Mouse (Mus musculus): ENCODE results near the gene Ap2a1.

DNA sequence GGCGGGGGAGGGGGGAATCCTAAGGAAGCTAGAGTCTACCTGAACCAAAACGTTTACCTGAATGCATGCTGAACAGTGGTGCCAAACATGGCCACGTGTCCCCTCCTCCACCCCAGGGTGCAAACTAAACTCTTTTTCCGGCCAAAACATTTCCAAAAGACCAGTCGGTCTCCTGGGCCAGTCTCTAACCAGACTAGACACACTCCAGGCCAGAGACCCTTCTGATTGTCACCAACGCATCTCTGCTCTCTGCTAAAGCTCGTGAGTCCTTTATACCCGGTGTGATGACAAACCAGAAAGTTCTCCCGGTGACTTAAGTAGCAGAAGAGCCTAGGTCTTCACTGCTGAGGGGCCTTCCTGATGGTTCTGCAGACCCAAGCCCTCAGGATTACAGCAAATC, 61.5 kb downstream of the Ap2a1 start:
- TF ChIP-seq CTCF (conservative IDR thresholded peaks at IDR 0.05; ENCODE audit: low read length): no peak
- TF ChIP-seq POU5F1 (IDR thresholded peaks at IDR 0.05; ENCODE audit: borderline replicate concordance, low read length): no peak
